Mouse (Mus musculus) urinary bladder, postnatal 36 days (tissue): ENCODE results near the gene Ccser1.

Source experiments
- DNase-seq, 2 experiments: peaks; one replicate each; pipeline ENCODE4 v3.0.0; 2022; ENCODE audit warnings: low spot score in 2 of 2, mixed read lengths in 1 of 2

Gene Ccser1

DNA sequence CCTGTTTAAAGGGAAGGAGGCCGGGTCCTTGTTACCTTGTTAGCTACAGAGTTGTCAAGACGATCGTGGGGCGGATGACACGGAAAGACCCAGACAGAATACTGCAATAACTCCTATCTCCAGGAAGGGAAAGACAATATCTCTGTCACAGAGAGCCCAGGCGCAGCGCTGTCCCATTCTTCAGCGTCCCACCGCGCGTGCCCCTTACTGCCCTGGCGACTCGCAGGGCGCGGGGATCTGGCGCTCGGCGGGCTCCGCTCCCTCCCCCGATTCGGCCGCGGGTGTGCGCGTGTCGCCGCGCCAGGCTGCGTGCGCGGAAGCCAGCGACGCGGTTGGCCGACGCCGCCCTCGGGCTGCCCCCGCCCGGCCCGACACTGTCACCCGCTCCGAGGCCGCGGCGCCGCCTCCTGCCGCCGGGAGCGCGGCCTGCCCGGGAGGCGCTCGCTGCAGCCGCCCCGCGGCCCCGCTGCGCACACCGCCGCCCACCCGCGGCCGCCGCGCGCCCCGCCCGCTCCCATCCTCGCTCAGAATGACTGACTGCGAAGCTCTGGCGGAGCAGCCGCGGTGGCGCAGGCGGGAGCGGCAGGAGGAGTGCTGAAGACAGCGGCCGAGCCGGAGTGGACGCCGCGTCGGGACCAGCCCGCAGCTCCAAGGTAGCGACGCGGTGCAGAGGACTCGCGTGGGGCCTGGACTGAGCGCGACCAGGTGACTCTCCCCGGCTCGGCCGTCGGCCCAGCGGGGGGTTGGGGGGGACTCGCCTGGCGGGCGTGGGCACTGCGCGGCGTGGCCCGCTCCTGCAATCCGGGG is at the start of gene Ccser1:
Gene Ccser1, plus strand, starts transcription at position 376 of the 807 bp plus-strand sequence.
- peak; percentile 43 to 62 for DNase-seq

DNA sequence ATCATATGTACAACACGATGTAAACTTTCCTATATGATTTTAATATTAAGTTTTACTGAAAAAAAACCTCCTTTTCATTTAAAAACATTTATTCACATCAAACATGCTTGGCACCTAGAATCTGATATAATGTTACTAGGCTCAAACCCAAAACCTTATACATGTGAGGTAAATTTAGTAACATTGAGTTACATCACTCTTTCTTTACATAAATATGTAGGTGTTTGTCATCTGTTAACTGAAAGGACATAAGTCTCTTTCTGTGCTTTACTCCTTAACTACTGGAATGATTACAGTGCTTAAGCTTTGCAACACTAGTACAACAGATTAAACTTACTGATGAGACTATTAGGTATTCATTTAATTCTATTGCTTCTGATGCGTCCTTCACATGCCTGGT is 43.7 kb upstream of the Ccser1 start:
- no peak for DNase-seq

DNA sequence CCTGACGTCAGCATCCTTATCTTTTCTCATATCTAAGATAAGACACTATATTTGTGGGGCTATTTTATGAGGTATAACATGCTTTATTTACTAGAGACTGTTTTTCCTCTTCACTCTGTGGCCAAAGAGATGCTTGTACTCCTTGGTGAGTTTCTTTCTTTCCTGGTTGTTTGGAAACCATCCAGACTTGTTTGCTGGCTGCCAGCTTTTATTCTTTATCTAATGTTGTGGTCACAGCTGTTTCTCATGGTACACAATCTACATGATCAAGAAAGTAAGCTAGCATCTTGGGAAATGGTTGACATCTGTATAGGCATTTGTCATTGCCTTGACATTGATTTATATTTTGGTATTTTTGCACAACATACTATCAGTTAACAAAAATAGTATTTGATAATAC is 37.1 kb upstream of the Ccser1 start:
- no peak for DNase-seq

DNA sequence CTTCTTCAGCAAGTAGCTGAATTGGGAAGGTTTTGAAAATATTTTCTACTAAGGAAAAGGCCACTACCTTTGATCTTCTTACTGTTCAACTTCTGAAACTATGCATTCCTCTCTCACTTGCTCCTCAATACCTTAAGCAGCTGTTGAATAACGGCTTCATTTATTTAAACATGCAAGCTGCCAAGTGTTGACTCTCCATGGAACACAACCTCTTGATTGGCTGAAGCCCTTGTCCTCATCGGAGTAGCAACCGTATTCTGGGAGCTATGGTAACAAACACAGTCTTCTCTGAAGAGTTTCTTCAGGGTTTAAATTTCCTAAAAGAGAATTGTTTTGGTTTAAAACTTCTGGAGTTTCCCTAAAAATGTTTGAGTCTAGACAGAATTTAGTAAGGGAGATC is 27.2 kb upstream of the Ccser1 start:
- no peak for DNase-seq

DNA sequence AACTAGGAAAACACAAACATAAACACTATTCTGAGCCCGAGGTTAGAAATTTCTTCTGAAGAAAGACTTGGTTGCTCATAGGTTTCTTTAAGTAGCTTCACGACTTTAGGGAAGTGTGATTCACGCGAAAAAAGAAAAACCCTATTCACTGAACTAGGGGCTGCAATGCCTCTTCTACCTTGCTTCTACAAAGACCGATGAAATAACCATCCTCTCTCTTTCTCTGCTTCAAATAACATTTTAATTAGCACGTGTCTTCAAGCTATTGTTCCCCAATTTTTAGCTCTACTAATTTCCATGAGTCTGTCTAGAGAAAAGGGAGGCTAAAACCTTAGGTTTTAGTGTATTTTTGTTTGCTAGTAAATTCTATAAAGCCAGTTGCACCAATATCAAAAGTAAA is 25.5 kb upstream of the Ccser1 start:
- DNase-seq = no peak

DNA sequence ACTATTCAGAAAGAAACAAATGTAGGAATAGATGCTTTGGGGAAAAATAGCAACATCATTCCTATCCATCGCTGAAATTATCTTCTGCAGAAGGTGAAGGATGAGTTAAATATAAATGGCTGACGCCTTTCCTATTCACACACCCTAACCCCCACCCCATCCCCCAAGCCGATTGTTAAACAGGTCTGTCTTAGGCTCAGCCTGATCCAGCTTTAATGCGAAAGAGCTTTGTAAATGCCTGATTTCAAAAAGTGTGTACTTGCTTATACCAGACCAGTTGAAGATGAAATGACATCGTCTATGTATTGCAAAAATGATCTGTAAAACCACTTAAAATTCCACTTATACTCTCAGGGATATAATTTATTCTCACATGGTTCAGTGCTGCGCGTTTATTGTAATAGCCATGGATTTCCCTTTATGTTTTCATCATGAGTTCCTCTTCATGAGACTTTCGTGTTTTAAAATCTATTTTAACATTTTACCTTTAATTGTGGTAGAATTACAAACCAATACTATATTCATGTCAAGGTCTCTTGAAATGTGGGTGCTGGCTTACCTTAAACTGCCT is 25.0 kb upstream of the Ccser1 start:
- no peak for DNase-seq

DNA sequence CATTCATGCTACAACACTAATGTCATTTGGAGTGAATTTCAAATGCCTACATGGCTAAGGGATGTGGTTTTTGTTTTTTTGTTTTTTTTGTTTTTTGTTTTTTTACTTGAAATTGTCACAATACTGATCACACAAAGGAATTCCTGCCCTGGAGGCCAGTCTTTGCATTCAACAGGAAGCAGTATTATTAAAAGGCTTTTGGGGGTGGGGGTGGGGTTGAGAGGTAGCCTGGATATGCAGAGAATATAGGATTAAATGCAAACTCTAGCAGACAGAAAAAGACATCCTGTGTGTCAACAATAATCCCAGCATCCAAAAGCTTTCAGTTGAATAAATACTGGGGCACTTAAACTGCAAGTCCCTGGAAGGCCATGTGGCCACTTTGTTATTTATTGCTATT is 24.4 kb upstream of the Ccser1 start:
- DNase-seq = no peak

DNA sequence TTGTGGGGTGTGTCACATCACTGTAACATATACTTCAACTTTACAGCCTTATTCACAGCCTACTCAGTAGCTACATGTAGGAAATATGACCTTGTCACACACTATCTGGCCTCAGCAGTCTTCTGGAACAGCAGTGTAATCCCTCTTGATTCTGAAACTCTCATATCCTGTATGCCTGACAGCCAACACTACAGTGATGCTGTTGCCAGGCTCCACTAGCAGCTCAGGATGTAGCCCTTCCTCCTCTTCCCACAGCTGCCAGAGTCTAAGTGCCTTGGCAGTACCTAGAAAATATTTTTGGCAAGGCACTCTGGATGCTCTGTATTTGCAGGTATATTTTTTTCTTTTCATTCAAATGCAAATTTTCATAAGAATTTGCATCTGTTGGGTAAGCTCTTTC is 18.0 kb upstream of the Ccser1 start:
- no peak for DNase-seq

DNA sequence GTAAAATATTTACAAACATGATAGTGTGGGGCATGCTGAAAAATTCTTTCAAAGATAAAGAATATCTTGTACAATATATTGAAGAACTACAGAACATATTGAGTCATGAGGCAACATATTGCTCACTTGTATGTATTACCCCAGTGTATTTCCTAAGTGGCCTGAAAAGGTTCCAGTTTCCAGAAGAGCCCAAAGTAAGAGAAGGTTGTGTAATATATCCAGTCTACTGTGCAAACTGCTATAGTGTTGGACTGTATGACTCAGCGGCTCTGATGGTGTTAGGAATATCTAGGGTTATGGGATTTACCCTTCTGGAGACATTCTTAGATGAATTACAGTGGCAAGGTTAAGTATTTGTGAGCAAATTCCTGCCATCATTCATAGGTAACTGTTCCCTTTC is 13.2 kb upstream of the Ccser1 start:
- DNase-seq = no peak

DNA sequence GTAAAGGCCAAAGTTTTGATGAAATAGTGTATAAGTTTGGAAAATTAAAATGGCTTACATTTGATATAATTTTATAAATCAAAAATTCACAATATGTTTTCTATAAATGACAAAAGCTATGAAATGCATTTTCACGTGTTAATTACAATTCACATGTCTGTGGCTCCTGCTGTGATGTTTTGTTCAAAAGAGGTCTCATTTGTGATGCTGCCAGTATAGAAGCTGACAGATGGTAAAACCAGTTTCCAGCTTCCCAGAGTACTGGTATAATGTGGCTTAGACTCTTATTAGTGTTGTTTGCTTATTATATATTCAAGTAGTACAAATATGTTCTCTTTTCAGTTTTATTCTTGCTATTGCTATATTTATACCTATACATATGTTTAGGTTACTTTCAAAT is 4.0 kb upstream of the Ccser1 start:
- DNase-seq = no peak

DNA sequence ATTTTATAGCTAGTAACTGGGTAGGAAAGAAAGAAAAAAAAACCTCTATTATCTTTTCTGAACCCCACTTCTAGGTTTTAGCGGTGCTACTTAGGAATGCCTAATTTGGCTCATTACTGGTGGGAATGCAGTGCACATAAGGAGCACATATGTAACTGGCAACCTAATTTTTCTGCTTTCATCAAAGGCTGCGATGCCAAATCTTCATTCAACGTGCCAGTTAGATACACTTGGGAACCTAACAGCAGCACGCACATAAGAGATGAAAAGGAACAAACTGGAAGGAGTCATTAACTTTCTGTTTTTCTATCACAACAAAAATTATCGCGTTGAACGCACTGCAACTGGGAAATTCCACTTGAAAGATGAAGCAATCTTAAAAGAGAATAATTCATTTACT is 2.6 kb upstream of the Ccser1 start:
- DNase-seq = no peak

DNA sequence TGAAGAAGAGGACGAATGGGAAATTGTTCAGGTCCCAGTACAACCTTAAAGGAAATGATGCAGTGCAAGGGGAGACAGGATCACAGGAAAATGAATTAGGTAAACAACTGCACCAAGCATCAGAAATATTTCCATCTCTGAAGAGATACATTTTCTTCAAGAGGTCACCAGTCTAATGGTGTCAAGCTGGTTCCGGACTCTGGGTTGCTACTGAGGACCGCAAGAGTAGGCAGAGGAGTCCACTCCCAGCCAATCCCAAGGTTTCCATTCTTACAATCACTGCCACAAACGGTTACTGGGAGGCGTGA is 529 bp upstream of the Ccser1 start:
- DNase-seq = no peak

DNA sequence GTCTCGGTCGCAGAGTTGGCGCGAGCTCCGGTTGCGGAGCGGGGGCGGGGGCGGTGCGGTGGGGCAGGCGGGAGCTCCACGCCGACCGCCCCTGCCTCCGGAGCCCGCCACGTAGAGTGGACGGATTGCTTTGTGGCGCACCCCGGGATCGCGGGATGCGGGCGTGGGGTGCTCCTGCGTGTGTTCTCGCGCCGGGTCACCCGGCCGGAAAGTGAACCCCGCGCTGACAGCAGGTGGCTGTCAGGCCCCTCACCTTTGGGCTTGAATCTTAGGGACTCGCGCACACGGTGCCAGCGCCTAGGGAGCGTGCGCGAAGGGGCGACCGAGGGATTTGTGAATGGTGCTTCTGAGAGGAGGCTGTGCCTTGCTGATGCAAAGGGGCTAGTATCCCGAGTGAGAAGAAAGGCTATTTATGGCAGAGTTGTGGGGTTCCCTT is 650 bp downstream of the Ccser1 start:
- peak; percentile 8 to 13 for DNase-seq

DNA sequence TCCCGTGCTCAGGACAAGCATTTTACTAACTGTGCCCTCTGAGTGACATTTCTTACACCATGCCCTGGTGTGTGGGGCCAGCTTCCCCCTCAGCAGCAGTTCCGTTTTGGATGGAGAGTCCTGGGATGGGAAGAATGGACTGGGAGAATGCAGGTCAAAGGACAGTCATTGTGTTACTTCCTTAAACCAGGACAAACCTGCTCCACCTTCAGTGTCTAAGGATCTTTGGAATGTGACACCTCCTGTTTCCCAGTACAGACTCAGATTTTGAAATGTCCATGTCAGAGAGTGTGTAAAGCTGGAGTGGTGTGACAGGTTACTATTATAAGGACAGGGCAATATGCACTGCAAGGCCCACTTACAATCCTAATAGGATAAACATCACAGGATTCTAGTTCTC is 8.9 kb downstream of the Ccser1 start:
- DNase-seq = no peak

DNA sequence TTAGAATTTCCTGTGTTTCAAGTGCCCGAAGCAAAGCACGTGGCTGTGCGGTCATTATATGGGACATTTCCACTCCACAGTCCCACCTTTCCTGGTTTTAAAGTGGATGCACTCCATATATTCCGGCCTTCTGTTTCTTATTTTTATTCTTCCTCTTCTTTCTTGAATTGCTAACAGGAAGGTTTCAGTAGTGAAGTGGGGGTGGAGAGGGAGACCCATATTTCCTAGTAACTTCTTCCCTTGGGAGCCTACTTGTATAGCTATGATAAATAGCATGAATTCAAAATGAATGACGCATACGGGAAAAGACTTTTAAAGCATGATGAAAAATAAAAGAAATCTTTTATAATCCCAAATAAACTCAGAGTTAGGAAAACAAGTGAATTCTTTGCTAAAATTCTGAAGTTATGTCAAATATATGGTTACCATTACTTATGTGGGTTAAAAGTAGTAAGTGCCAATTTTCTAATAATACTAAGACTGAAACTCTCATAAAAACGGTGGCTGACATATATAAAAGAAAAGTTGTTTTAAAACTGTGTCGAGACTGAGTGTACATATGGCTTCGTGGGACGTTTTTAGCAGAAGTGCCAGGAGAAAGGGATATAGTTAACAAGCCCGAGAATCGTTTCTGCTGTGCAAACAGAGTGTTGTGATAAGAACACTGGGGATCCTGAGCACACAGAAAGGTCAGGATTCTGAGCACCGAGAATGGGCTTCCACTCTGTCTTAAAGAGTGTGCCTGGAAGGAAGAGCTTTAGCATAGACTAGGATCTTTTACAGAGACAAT is 11.7 kb downstream of the Ccser1 start:
- no peak for DNase-seq

DNA sequence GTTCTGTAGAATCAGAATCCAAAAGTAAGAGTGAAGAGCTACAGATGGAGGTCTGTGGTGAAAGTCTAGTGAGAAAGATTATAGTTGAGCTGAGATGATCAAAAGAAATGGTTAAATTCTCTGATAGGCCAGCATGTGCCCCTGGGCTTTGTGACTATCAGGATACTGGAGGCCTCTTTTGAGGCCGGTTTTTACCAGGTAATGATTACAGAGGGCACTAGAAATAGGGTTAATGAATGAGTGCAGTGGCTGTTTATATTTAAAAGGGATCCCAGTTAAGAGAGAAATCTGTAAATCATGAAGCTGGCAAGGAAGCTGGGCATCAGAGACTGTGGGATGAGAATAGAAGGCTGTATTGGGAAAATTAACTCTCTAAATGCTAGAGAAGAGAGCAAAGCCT is 23.2 kb downstream of the Ccser1 start:
- DNase-seq = no peak

DNA sequence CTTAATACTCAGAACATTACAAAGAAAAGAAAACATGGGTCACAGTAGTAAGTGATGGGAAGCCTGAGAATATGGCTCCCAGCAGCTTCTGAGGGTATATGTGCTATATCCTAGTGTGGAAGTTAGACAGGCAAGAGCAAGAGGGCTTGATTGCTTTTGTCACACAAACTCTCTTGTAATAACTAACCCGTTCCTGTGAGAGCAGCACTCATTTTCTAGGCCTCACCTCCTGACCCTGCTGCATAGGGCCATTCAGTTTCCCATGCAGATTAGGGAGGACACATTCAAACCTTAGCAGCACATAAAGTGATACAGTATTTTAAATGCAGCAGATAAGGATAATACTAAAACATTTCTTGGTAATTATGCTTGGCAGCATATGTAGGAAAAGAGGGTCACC is 25.9 kb downstream of the Ccser1 start:
- DNase-seq = no peak

DNA sequence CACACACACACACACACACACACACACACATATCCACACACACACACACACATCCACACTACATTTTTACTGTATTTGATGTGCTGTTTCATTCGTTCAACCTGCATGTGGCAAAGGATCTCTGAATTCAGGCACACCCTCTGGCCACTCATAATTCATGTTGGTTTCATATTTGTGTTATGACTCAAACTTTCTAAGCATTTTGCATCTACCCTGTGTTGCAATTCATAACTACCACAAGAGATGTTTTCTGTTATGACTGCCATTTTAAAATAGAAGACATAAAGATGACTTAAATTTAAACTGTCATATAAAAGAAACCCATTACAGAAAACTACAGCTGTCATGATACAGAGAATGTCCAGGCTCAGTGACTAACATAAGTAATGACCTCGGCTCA is 26.5 kb downstream of the Ccser1 start:
- DNase-seq = no peak

DNA sequence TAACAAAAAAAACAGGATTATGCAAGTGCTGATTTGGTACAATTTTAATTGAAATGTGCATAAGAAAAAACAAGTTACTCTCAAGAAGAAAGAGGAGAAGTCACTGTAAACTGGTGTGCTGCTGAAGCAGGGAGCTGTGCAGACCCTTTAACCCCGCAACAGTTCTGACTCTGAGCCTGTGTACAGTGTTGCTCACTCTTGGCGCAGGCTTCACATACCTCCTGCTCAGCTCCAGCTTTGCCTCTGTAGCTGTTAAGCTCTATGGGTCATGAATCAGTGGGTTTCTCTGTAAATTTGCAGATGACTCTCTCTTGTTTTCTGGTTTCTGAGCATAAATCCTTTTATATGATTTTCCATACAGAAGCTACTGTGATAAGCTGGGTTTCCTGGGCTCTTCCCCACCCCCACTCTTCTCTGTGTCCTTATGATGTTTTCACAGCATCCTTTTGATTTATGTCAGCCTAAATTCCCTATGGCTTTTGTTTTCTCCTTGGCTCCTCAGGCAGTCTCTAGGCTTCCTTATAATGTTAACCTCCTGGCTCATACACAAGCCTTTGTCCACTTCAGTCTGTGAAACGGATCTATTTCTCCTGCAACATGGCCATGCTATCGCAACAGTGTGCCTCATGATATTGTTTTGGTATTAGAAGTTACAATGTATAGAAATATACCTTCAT is 30.1 kb downstream of the Ccser1 start:
- no peak for DNase-seq

DNA sequence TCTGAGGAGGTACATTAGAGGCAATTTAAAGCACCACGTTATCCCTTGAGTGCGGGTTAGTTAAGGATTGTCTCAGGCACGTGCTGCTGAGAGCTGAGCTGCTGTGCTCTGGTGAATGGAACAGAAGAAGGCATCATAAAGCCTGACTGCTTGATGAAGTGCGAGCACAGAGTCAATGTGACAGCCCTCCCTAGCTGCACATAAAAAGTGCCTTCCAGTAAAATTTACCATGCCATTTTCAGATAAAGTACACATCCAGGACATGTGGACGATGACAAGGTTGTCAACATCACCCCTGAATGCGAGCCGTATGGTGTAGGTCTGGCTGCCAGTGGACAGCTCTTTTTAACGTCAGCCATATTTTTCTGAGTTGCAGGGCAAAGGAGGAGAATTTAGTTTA is 35.6 kb downstream of the Ccser1 start:
- DNase-seq = no peak

DNA sequence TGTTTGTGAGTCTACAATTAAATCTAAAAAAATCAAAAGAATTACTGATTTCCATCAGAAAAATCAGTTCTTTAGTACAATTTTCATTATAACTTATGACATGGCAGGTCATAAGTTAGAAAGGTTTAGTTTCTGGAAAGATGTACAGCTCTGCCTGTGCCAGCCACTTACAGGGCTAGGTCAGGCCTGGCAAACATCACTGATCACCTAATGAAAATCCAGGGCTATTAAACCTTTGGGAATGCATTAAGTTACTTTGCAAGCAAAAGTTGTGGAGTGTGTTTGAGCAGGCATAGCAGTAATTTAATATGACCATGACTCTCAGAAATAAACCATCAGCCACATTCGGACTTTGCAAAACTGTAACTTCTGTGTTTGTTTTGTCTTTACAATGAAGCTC is 36.4 kb downstream of the Ccser1 start:
- no peak for DNase-seq

DNA sequence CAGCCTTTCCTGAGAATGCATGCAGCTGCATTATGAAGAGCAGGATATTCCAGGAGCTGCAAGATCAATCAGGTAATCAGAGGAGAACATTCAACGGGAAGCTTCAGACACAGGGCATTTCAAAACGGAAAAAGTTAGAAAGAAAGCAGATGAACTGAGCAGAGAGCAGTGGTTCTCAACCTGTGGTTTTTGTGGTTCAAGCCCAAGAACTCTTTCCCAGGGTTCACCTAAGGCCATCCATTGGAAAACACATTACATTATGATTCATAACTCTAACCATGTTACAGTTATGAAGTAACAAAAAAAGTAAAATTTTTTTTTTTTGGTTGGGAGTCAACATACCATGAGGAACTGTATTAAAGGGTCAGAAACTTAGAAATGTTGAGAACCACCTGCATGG is 37.6 kb downstream of the Ccser1 start:
- DNase-seq = no peak

DNA sequence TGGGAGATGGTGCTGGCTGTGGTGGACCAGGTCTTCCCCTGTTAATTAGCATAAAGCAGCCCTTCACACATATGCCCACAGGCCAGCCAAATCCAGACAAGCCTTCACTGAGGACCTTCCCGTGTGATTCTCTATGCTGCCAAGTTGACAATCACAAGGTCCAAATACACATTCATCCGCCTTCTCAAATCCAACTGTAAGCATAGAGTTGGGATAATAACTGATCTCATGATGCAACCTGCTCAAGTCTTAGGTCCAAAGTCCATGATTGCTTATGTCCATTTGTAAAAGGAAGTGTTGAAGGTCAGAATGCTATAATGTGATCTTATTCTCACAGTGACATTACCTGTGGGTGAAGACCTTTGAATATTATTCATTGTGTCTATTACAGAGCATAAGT is 43.4 kb downstream of the Ccser1 start:
- DNase-seq = no peak
